Mouse (Mus musculus) stomach, embryonic 15.5 days (tissue): ENCODE measurements at regions not wholly inside any gene's neighbourhood (a gene's known extent, or its start where the extent isn't known, plus 50 kb on each side); places are given as distances from the start of the nearest gene placed in this dataset.
"Not testable (repeated sequence)": the region's sequence is repeated elsewhere in the genome, so short reads cannot be mapped to it uniquely, and the experiment has no call there.

ENCODE experiments used
- ATAC-seq: fragments of 200-750 bp; cut with Nextera tagmentation; 2 replicates; pipeline ENCODE4 v1.8.0; 2017; ENCODE audit warnings: low read depth, moderate number of reproducible peaks, moderate TSS enrichment; ENCODE audit not compliant: insufficient read depth, low FRiP score
- H3K27ac ChIP-seq: fragments of 300-500 bp; sonication (generic); 2 replicates; pipeline ENCODE4 v1.5.1; 2015; ENCODE audit warnings: mild to moderate bottlenecking, inconsistent platforms
- H3K27me3 ChIP-seq: fragments of 300-500 bp; sonication (generic); replicated peaks from 2 replicates; pipeline ENCODE4 v1.6.1; 2015; ENCODE audit warnings: inconsistent platforms
- H3K36me3 ChIP-seq: fragments of 300-500 bp; sonication (generic); 2 replicates; pipeline ENCODE4 v1.6.1; 2015; ENCODE audit warnings: inconsistent platforms
- H3K4me1 ChIP-seq: fragments of 300-500 bp; sonication (generic); 2 replicates; pipeline ENCODE4 v1.6.1; 2015; ENCODE audit warnings: inconsistent platforms
- H3K4me2 ChIP-seq: fragments of 300-500 bp; sonication (generic); 2 replicates; pipeline ENCODE4 v1.6.1; 2015; ENCODE audit warnings: mild to moderate bottlenecking, inconsistent platforms
- H3K4me3 ChIP-seq: fragments of 300-500 bp; sonication (generic); replicated peaks from 2 replicates; pipeline ENCODE4 v1.5.1; 2015; ENCODE audit warnings: inconsistent platforms
- H3K9ac ChIP-seq: fragments of 300-500 bp; sonication (generic); 2 replicates; pipeline ENCODE4 v1.6.1; 2015; ENCODE audit warnings: inconsistent platforms
- H3K9me3 ChIP-seq: fragments of 300-500 bp; sonication (generic); 2 replicates; pipeline ENCODE4 v1.6.1; 2016; ENCODE audit warnings: inconsistent platforms
- WGBS: fragments of 180-500 bp; shearing (Covaris S2); methylation state at CpG from one replicate; pipeline ENCODE4 v1.1.7; 2015; 5-methylcytosine and 5-hydroxymethylcytosine counted together

DNA sequence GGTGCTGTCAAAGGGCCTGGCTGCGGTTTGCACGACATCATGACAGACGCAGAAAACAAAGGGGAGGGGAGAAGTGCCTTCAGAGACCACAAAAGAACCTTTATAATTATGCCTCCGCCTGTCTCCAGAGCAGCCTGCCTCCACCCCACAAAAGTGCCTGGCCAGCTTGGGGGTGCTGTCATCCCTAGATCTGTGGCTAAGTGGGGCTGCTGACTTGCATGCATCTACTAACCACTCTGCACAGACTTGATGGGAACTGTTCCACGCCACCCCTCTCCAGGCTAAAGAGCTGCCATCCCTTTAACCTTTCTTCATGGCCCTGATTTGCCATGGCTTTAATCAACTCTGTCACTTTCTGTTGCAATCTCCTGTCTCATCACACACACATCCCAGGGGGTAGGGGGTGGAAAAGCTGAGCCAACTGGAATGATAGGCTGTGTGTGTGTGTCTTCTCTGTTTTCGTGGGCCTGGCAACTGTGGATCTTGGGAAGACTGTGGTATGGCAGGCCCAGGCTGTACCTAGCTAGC, 162.4 kb upstream of the Pkdcc start:
- ATAC-seq, result no peak
- Histone ChIP-seq H3K27me3 (no peaks in the 10 kb centered on the region), H3K4me2 (no peak overlapping the region), H3K27ac (no peak overlapping the region), H3K9me3 (no peaks in the 10 kb centered on the region), H3K36me3 (no peaks in the 10 kb centered on the region), H3K4me1 (no peaks in the 10 kb centered on the region), H3K9ac (no peak overlapping the region), H3K4me3 (no peak overlapping the region)
- 64% methylated on average over 6 of the region's 6 CpGs for WGBS

- 16% methylated on average over 3 of the region's 3 CpGs for WGBS
- Histone ChIP-seq H3K4me1 (no peaks in the 10 kb centered on the region), H3K4me3 (no peak overlapping the region), H3K27ac (no peak overlapping the region), H3K4me2 (no peak overlapping the region), H3K27me3 (no peaks in the 10 kb centered on the region), H3K9ac (no peak overlapping the region), H3K9me3 (no peaks in the 10 kb centered on the region), H3K36me3 (no peaks in the 10 kb centered on the region)
- no peak; the same call in 1 of the 2 replicates for ATAC-seq
Measured at GRCm38 (mm10) chr17:83057832-83058231, 157.3 kb upstream of the Pkdcc start.

GRCm38 (mm10) chr17:83061843-83062242, 153.2 kb upstream of the Pkdcc start:
- H3K36me3 ChIP-seq, result no peaks in the 10 kb centered on the region
- H3K27me3 ChIP-seq, result no peaks in the 10 kb centered on the region
- H3K9me3 ChIP-seq, result no peaks in the 10 kb centered on the region
- H3K27ac ChIP-seq, result no peak overlapping the region
- 54% methylated on average over 6 of the region's 6 CpGs for WGBS
- ATAC-seq, result no peak
- no peaks in the 10 kb centered on the region for H3K4me1 ChIP-seq
- H3K4me3 ChIP-seq, result no peak overlapping the region
- H3K9ac ChIP-seq, result no peak overlapping the region
- H3K4me2 ChIP-seq, result no peak overlapping the region

GRCm38 (mm10) chr17:83063848-83064247, 151.2 kb upstream of the Pkdcc start:
- H3K4me2 ChIP-seq, result peak overlapping the region; percentile 33; the same call in 1 of the 2 replicates
- WGBS, result 43% methylated on average over 4 of the region's 4 CpGs

DNA sequence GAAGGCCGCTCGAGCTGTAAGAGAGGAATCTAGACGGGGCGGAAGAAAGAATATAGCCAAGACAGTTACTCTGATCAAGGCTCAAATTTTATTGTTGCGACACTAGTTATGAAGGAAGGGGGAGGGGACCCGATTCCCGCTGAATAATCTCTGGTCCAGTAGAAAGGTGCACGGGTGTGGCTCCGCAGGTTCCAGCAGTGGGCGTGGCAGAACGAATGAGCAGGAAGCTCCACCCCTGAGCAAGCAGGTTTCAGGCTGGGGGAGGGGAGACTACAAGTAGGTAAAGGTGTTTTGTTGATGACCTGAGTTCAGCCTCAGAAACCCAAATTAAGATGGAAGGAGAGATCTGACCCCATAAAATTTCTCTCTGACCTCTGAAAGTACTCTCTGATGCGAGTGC, 150.7 kb upstream of the Pkdcc start:
- H3K4me1 ChIP-seq, ATAC-seq, H3K9me3 ChIP-seq, H3K4me3 ChIP-seq, H3K27me3 ChIP-seq, H3K36me3 ChIP-seq, H3K9ac ChIP-seq, H3K27ac ChIP-seq: not testable (repeated sequence)
- 37% methylated on average over 12 of the region's 12 CpGs for WGBS
- H3K4me2 ChIP-seq, result peak overlapping the region; percentile 33; the same call in 1 of the 2 replicates

More at GRCm38 (mm10) chr17:83063848-83064247, 151.2 kb upstream of the Pkdcc start:
- Histone ChIP-seq H3K27me3 (no peaks in the 10 kb centered on the region), H3K36me3 (no peaks in the 10 kb centered on the region), H3K9me3 (no peaks in the 10 kb centered on the region), H3K9ac (no peak overlapping the region), H3K4me3 (no peak overlapping the region), H3K4me1 (no peaks in the 10 kb centered on the region), H3K27ac (no peak overlapping the region)
- no peak for ATAC-seq

DNA sequence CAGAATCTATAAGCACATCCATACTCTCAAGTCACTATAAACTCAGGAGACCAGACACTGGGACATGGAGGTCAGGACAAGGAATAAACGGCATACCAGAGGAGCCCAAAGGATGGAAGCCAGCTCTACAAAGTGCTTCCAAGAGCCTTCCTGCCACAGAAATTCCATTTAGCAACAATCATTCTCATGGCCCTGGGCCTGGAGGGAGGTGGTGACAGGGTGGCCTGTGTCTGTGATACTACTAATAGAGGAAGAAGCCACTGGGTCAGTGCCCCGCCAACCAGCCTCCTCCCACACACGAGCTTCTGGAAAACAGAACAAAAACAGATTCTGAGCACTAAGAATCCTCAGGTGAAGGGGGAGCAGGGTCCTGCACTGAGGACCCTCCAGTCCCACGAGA, 145.8 kb upstream of the Pkdcc start:
- H3K9ac ChIP-seq, result no peak overlapping the region
- WGBS, result 63% methylated on average over 4 of the region's 4 CpGs
- no peaks in the 10 kb centered on the region for H3K36me3 ChIP-seq
- no peaks in the 10 kb centered on the region for H3K9me3 ChIP-seq
- no peak overlapping the region for H3K27ac ChIP-seq
- no peak for ATAC-seq
- H3K4me2 ChIP-seq, result no peak overlapping the region
- H3K4me1 ChIP-seq, result peaks cover 5% of the 10 kb centered on the region; the same call in 1 of the 2 replicates
- H3K27me3 ChIP-seq, result no peaks in the 10 kb centered on the region
- no peak overlapping the region for H3K4me3 ChIP-seq

DNA sequence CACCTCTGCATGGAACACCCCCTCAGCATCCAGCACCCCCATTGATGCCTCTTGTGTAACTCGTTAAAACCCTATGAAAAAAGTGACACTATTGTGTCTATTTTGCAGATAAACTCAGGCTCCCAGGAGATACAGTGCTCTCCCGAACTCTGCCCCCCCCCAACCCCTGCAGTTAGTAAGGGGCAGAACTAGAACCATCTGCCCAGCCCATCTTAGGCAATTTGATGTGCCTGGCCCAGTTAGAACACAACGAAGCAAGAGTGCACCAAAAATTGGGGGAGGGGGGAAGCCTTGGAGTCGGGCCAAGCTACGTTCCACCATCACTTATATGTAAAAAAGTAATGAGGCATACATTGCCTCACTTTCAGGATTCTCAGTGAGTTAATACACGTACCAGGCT, 143.3 kb upstream of the Pkdcc start:
- Histone ChIP-seq H3K9me3 (no peaks in the 10 kb centered on the region), H3K4me3 (no peak overlapping the region), H3K27me3 (no peaks in the 10 kb centered on the region), H3K4me2 (no peak overlapping the region), H3K9ac (no peak overlapping the region), H3K36me3 (no peaks in the 10 kb centered on the region), H3K4me1 (peaks cover 5% of the 10 kb centered on the region; the same call in 1 of the 2 replicates), H3K27ac (no peak overlapping the region)
- 49% methylated on average over 6 of the region's 6 CpGs for WGBS
- no peak for ATAC-seq

DNA sequence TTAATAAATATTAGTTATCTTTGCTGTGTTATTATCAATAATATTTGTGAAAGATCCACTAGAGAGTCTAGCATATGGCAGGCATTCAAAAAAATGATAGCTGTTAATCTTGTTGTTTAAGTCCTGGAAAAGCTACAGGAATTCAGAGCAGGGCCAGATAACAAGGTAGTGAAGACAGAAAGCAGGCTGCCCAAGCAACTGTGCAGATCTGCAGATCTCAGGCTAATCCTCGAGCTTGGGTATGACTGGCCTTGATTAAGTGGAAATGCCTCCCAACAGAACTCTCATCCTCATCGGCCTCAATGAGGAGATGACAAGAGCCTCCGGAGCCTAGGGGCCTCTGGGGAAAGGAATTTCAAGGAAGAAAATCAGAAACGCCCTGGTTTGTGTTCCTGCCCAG, 142.9 kb upstream of the Pkdcc start:
- peaks cover 5% of the 10 kb centered on the region; the same call in 1 of the 2 replicates for H3K4me1 ChIP-seq
- no peak overlapping the region for H3K9ac ChIP-seq
- no peak overlapping the region for H3K27ac ChIP-seq
- no peaks in the 10 kb centered on the region for H3K9me3 ChIP-seq
- H3K36me3 ChIP-seq, result no peaks in the 10 kb centered on the region
- no peak for ATAC-seq
- no peaks in the 10 kb centered on the region for H3K27me3 ChIP-seq
- no peak overlapping the region for H3K4me2 ChIP-seq
- H3K4me3 ChIP-seq, result no peak overlapping the region
- 32% methylated on average over 4 of the region's 4 CpGs for WGBS

GRCm38 (mm10) chr17:83074893-83075292, 140.2 kb upstream of the Pkdcc start:
- WGBS, result 61% methylated on average over 5 of the region's 5 CpGs
- Histone ChIP-seq H3K4me3 (no peak overlapping the region), H3K36me3 (no peaks in the 10 kb centered on the region), H3K27ac (no peak overlapping the region; the same call in 1 of the 2 replicates), H3K9me3 (no peaks in the 10 kb centered on the region), H3K4me2 (no peak overlapping the region), H3K27me3 (no peaks in the 10 kb centered on the region), H3K9ac (no peak overlapping the region), H3K4me1 (peaks cover 20% of the 10 kb centered on the region)
- no peak for ATAC-seq

GRCm38 (mm10) chr17:83077737-83078600, 137.1 kb upstream of the Pkdcc start:
- Histone ChIP-seq H3K4me2 (peak overlapping the region; percentile 17; the same call in 1 of the 2 replicates), H3K4me1 (peaks cover 22% of the 10 kb centered on the region), H3K9me3 (no peaks in the 10 kb centered on the region), H3K4me3 (no peak overlapping the region), H3K9ac (no peak overlapping the region), H3K27ac (peak overlapping the region; percentile 57), H3K27me3 (no peaks in the 10 kb centered on the region), H3K36me3 (no peaks in the 10 kb centered on the region)
- ATAC-seq, result no peak
- WGBS, result 39% methylated on average over 17 of the region's 17 CpGs

- Histone ChIP-seq H3K36me3 (no peaks in the 10 kb centered on the region), H3K9ac (no peak overlapping the region), H3K4me1 (peaks cover 30% of the 10 kb centered on the region), H3K27ac (peak overlapping the region; percentile 57), H3K4me3 (no peak overlapping the region), H3K27me3 (no peaks in the 10 kb centered on the region), H3K4me2 (peak overlapping the region; percentile 17; the same call in 1 of the 2 replicates), H3K9me3 (no peaks in the 10 kb centered on the region)
- ATAC-seq, result no peak
- 26% methylated on average over 19 of the region's 19 CpGs for WGBS
Measured at GRCm38 (mm10) chr17:83078601-83079360, 136.3 kb upstream of the Pkdcc start.

DNA sequence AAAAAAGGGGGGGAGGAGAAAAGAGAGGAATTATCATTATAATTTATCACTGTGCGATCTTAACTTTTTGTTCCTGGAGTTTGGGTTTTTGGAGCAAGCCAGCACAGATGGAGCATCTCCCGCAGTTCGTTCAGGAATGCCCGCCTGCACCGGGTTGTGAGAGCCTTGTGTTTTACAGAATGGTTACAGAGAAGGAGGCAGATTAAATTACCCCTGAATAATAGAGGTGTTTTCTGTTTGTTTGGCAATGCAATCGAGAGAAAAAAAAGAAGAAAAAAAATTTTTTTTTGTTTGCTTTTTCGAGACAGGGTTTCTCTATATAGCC, 135.8 kb upstream of the Pkdcc start:
- no peak overlapping the region for H3K9ac ChIP-seq
- peak overlapping the region; percentile 21; the same call in 1 of the 2 replicates for H3K27ac ChIP-seq
- no peak overlapping the region for H3K4me2 ChIP-seq
- no peaks in the 10 kb centered on the region for H3K36me3 ChIP-seq
- ATAC-seq, result no peak
- H3K9me3 ChIP-seq, result no peaks in the 10 kb centered on the region
- 52% methylated on average over 7 of the region's 7 CpGs for whole genome bisulfite sequencing
- H3K4me3 ChIP-seq, result no peak overlapping the region
- peaks cover 34% of the 10 kb centered on the region for H3K4me1 ChIP-seq
- H3K27me3 ChIP-seq, result no peaks in the 10 kb centered on the region
